In genomic region chr9:14314477-14314876, GRCm38 (mm10) we compare ENCODE assay signal across 21 mouse cellular contexts. TPM values are rescaled to one million over a fixed set of nuclear protein-coding genes. Genes with fewer than 3 reads are reported as not detected.
DNase-seq lines count a peak whose midpoint lies in the region; ATAC-seq and TF ChIP-seq lines count a peak whose summit lies in the region.
"Had no signal": no experiment of that assay in that cellular context is flagged by ENCODE, and none has a peak within 500 bp of the region (broad histone marks: within the 10 kb centered on the region; RNA-seq: fewer than 3 reads in every experiment).

No protein-coding gene starts in this region.

- 80% methylated on average over 7 of the region's 7 CpGs for WGBS in heart, embryonic 12.5 days
- WGBS in hindbrain, embryonic 14.5 days: 82% methylated on average over 7 of the region's 7 CpGs
- WGBS in stomach, postnatal 0 days: 88% methylated on average over 7 of the region's 7 CpGs

- H3K9me3 ChIP-seq in heart, embryonic 12.5 days (replicated peaks): no peaks in the 10 kb centered on the region
- no peaks in the 10 kb centered on the region for H3K9me3 ChIP-seq in hindbrain, embryonic 14.5 days (ENCODE audit: control insufficient read depth, low read length)
- H3K9me3 ChIP-seq in stomach, postnatal 0 days (ENCODE audit: control insufficient read depth, low read length): no peaks in the 10 kb centered on the region
- H3K9me3 ChIP-seq: embryonic facial prominence, embryonic 10.5 days; embryonic facial prominence, embryonic 12.5 days; forebrain, embryonic 10.5 days; forebrain, embryonic 12.5 days had no signal

- no peak overlapping the region for H3K9ac ChIP-seq in heart, embryonic 12.5 days
- H3K9ac ChIP-seq in hindbrain, embryonic 14.5 days: no peak overlapping the region
- H3K9ac ChIP-seq in stomach, postnatal 0 days (ENCODE audit: low read length): no peak overlapping the region
- H3K9ac ChIP-seq: embryonic facial prominence, embryonic 12.5 days; forebrain, embryonic 12.5 days had no signal

- TF ChIP-seq CTCF in stomach, postnatal 0 days (IDR thresholded peaks at IDR 0.05; ENCODE audit: low read depth): no peak

- no peak for TF ChIP-seq EP300 in stomach, postnatal 0 days (optimal IDR thresholded peaks at IDR 0.05)

- no peak overlapping the region for H3K4me3 ChIP-seq in heart, embryonic 12.5 days
- H3K4me3 ChIP-seq in hindbrain, embryonic 14.5 days (replicated peaks; ENCODE audit: low read length): no peak overlapping the region
- H3K4me3 ChIP-seq in stomach, postnatal 0 days (ENCODE audit: low read depth, low read length): no peak overlapping the region
- H3K4me3 ChIP-seq: embryonic facial prominence, embryonic 10.5 days; embryonic facial prominence, embryonic 12.5 days; forebrain, embryonic 10.5 days; forebrain, embryonic 12.5 days had no signal

- ATAC-seq in heart, embryonic 12.5 days (ENCODE audit: insufficient number of reproducible peaks, low FRiP score): no peak
- ATAC-seq in hindbrain, embryonic 14.5 days (ENCODE audit: low FRiP score): no peak
- ATAC-seq in stomach, postnatal 0 days (ENCODE audit: low FRiP score, low TSS enrichment): no peak
- ATAC-seq: activated CD4-positive, CD25-positive, alpha-beta regulatory T cell, adult 4 months; forebrain, embryonic 14.5 days; forebrain, embryonic 16.5 days; Patski had no signal

- DNase-seq in heart, adult 11 months: peak; percentile 80
- peak; percentile 12 for DNase-seq in Muller cell, postnatal 12 days (ENCODE audit: inconsistent ontology term)
- peak; percentile 39 for DNase-seq in fat pad, adult 2 months (ENCODE audit: extremely low read depth, low read depth, low spot score)
- no peak for DNase-seq in hindbrain, embryonic 14.5 days (ENCODE audit: low spot score)
- no peak for DNase-seq in stomach, postnatal 0 days (ENCODE audit: low spot score)
- DNase-seq: adrenal gland, adult 8-10 months; adrenal gland, postnatal 14 days; adrenal gland, postnatal 36 days; cerebellum, adult 11-12 months; cerebellum, adult 8-10 months; cerebellum, adult 9-11 months; cerebellum, postnatal 25 days had no signal

- H3K4me1 ChIP-seq in heart, embryonic 12.5 days (replicated peaks): 0 out of 2 replicates have a peak, but pooled peaks cover 4% of the 10 kb centered on the region
- no peaks in the 10 kb centered on the region for H3K4me1 ChIP-seq in hindbrain, embryonic 14.5 days (replicated peaks; ENCODE audit: control insufficient read depth, insufficient read depth, low read length)
- no peaks in the 10 kb centered on the region for H3K4me1 ChIP-seq in stomach, postnatal 0 days (replicated peaks; ENCODE audit: control insufficient read depth, insufficient read depth)
- H3K4me1 ChIP-seq: embryonic facial prominence, embryonic 10.5 days; embryonic facial prominence, embryonic 12.5 days; forebrain, embryonic 10.5 days; forebrain, embryonic 12.5 days had no signal

- H3K36me3 ChIP-seq in heart, embryonic 12.5 days: peaks cover 54% of the 10 kb centered on the region
- H3K36me3 ChIP-seq in hindbrain, embryonic 14.5 days (replicated peaks; ENCODE audit: control insufficient read depth, insufficient read depth): peaks cover 77% of the 10 kb centered on the region
- peaks cover 19% of the 10 kb centered on the region for H3K36me3 ChIP-seq in stomach, postnatal 0 days (ENCODE audit: control insufficient read depth, insufficient read depth, low read length)

- no peak overlapping the region for H3K27ac ChIP-seq in heart, embryonic 12.5 days (ENCODE audit: poor library complexity, severe bottlenecking)
- no peak overlapping the region for H3K27ac ChIP-seq in hindbrain, embryonic 14.5 days
- H3K27ac ChIP-seq in stomach, postnatal 0 days (replicated peaks): no peak overlapping the region
- H3K27ac ChIP-seq: embryonic facial prominence, embryonic 10.5 days; embryonic facial prominence, embryonic 12.5 days; forebrain, embryonic 10.5 days; forebrain, embryonic 12.5 days had no signal

- H3K27me3 ChIP-seq in heart, embryonic 12.5 days (replicated peaks): no peaks in the 10 kb centered on the region
- H3K27me3 ChIP-seq in hindbrain, embryonic 14.5 days (ENCODE audit: control insufficient read depth, insufficient read depth, low read length): no peaks in the 10 kb centered on the region
- H3K27me3 ChIP-seq in stomach, postnatal 0 days (ENCODE audit: control insufficient read depth, insufficient read depth, low read length): no peaks in the 10 kb centered on the region
- H3K27me3 ChIP-seq: embryonic facial prominence, embryonic 12.5 days; forebrain, embryonic 12.5 days; Patski had no signal

- no peak overlapping the region for H3K4me2 ChIP-seq in heart, embryonic 12.5 days
- H3K4me2 ChIP-seq in hindbrain, embryonic 14.5 days (replicated peaks): no peak overlapping the region
- no peak overlapping the region for H3K4me2 ChIP-seq in stomach, postnatal 0 days (replicated peaks; ENCODE audit: low read depth)
- H3K4me2 ChIP-seq: embryonic facial prominence, embryonic 12.5 days; forebrain, embryonic 12.5 days had no signal

RNA-seq across cellular contexts. Expression of gene Sesn3, which starts 39.6 kb away (rescaled TPM):
- 14.1 and 15.5 TPM in 2 replicates for polyA plus RNA-seq in heart, embryonic 12.5 days (2016; fragmentation: Nextera tagmentation; extraction: Ambion mirVana)
- polyA plus RNA-seq in hindbrain, embryonic 14.5 days (2014; fragmentation: Nextera tagmentation; extraction: Ambion mirVana): 23.7 and 26.3 TPM in 2 replicates
- 6.6 and 8.2 TPM in 2 replicates for polyA plus RNA-seq in stomach, postnatal 0 days (2015; fragmentation: Nextera tagmentation; extraction: Ambion mirVana)

Comparison
In these comparisons a context has a peak if more than half of its experiments do, and no peak if none do; other contexts are left out.
1. DNase-seq: peak in heart, adult 11 months (single experiment), Muller cell, postnatal 12 days (single experiment) and fat pad, adult 2 months (single experiment); none in hindbrain, embryonic 14.5 days (single experiment) and stomach, postnatal 0 days (single experiment).